Mouse (Mus musculus) heart, embryonic 11.5 days (tissue): Measurements from ENCODE around the gene St6galnac4. TPM values are rescaled to one million over a fixed set of nuclear protein-coding genes. Genes with fewer than 3 reads are reported as not detected.

Experiments
- ATAC-seq: fragments of 200-750 bp; cut with Nextera tagmentation; replicated peaks from 2 replicates; pipeline ENCODE4 v1.8.0; 2017; ENCODE audit warnings: moderate library complexity; ENCODE audit not compliant: insufficient number of reproducible peaks, low FRiP score, low TSS enrichment
- H3K27ac ChIP-seq: fragments of 300-500 bp; sonication (generic); 2 replicates; pipeline ENCODE4 v1.5.1; 2014; ENCODE audit warnings: mild to moderate bottlenecking, low read depth, low read length
- H3K27me3 ChIP-seq: fragments of 300-500 bp; sonication (generic); 2 replicates; pipeline ENCODE4 v1.6.1; 2014; ENCODE audit warnings: mild to moderate bottlenecking, low read length, mixed read lengths; ENCODE audit not compliant: control insufficient read depth, insufficient read depth
- H3K36me3 ChIP-seq: fragments of 300-500 bp; sonication (generic); 2 replicates; pipeline ENCODE4 v1.6.1; 2014; ENCODE audit warnings: mild to moderate bottlenecking, low read length, moderate library complexity, mixed read lengths; ENCODE audit not compliant: control insufficient read depth, insufficient read depth
- H3K4me1 ChIP-seq: fragments of 300-500 bp; sonication (generic); 2 replicates; pipeline ENCODE4 v1.6.1; 2014; ENCODE audit warnings: low read length; ENCODE audit not compliant: control insufficient read depth, insufficient read depth
- H3K4me2 ChIP-seq: fragments of 300-500 bp; sonication (generic); 2 replicates; pipeline ENCODE4 v1.6.1; 2014; ENCODE audit warnings: mild to moderate bottlenecking, moderate library complexity
- H3K4me3 ChIP-seq: fragments of 300-500 bp; sonication (generic); 2 replicates; pipeline ENCODE4 v1.5.1; 2014; ENCODE audit warnings: low read depth, low read length
- H3K9ac ChIP-seq: fragments of 300-500 bp; sonication (generic); 2 replicates; pipeline ENCODE4 v1.6.1; 2014; ENCODE audit warnings: mild to moderate bottlenecking, low read depth, low read length, moderate library complexity
- H3K9me3 ChIP-seq: fragments of 300-500 bp; sonication (generic); replicated peaks from 2 replicates; pipeline ENCODE4 v1.6.1; 2016; ENCODE audit warnings: low read length; ENCODE audit not compliant: control insufficient read depth
- WGBS: fragments of 180-500 bp; shearing (Covaris S2); extraction: QIAGEN DNeasy Blood & Tissue Kit; methylation state at CpG from one replicate; pipeline ENCODE4 v1.1.7; 2014; ENCODE audit not compliant: insufficient replicate concordance; 5-methylcytosine and 5-hydroxymethylcytosine counted together
- polyA plus RNA-seq: library from polyadenylated mRNA; unstranded; fragments of >200 nt; fragmentation: Nextera tagmentation; extraction: Ambion mirVana; gene quantifications from 2 replicates; pipeline ENCODE4 v1.2.1, GENCODE M21; 2014

Gene St6galnac4
- polyA plus RNA-seq, 1 experiment from 2014 or later = 32.9 TPM

- WGBS = 63% methylated on average over 11 of the region's 11 CpGs
- Histone ChIP-seq H3K9ac (no peak overlapping the region), H3K27ac (no peak overlapping the region)
Observed at GRCm38 (mm10) chr2:32589213-32589795, 2.4 kb downstream of the St6galnac4 start.

GRCm38 (mm10) chr2:32590224-32590623 is 3.3 kb downstream of the St6galnac4 start:
- Histone ChIP-seq H3K36me3 (peaks cover 15% of the 10 kb centered on the region; the same call in 1 of the 2 replicates), H3K4me2 (no peak overlapping the region), H3K9me3 (no peaks in the 10 kb centered on the region), H3K4me1 (peaks cover 21% of the 10 kb centered on the region), H3K4me3 (no peak overlapping the region), H3K9ac (no peak overlapping the region), H3K27ac (no peak overlapping the region), H3K27me3 (no peaks in the 10 kb centered on the region)
- WGBS = 82% methylated on average over 10 of the region's 10 CpGs
- no peak for ATAC-seq

More at GRCm38 (mm10) chr2:32589213-32589795, 2.4 kb downstream of the St6galnac4 start:
- Histone ChIP-seq H3K4me3 (no peak overlapping the region), H3K9me3 (no peaks in the 10 kb centered on the region), H3K4me2 (peak overlapping the region; percentile 6; the same call in 1 of the 2 replicates), H3K27me3 (no peaks in the 10 kb centered on the region), H3K36me3 (peaks cover 13% of the 10 kb centered on the region; the same call in 1 of the 2 replicates), H3K4me1 (peaks cover 21% of the 10 kb centered on the region)
- ATAC-seq = no peak

- 65% methylated on average over 6 of the region's 6 CpGs for WGBS
- Histone ChIP-seq H3K27me3 (no peaks in the 10 kb centered on the region), H3K4me1 (peaks cover 19% of the 10 kb centered on the region), H3K4me3 (no peak overlapping the region), H3K27ac (no peak overlapping the region), H3K9me3 (no peaks in the 10 kb centered on the region), H3K9ac (no peak overlapping the region), H3K36me3 (peaks cover 21% of the 10 kb centered on the region; the same call in 1 of the 2 replicates), H3K4me2 (no peak overlapping the region)
- no peak for ATAC-seq
Observed at GRCm38 (mm10) chr2:32591249-32591648, 4.4 kb downstream of the St6galnac4 start.

GRCm38 (mm10) chr2:32596725-32597124 is 9.8 kb downstream of the St6galnac4 start:
- H3K27me3 ChIP-seq = no peaks in the 10 kb centered on the region
- H3K4me2 ChIP-seq = no peak overlapping the region
- 91% methylated on average over 13 of the region's 13 CpGs for WGBS
- no peak for ATAC-seq
- H3K27ac ChIP-seq = no peak overlapping the region
- no peaks in the 10 kb centered on the region for H3K9me3 ChIP-seq
- H3K4me1 ChIP-seq = 0 out of 2 replicates have a peak, but pooled peaks cover 3% of the 10 kb centered on the region
- H3K4me3 ChIP-seq = no peak overlapping the region
- peaks cover 21% of the 10 kb centered on the region for H3K36me3 ChIP-seq
- no peak overlapping the region for H3K9ac ChIP-seq

- 84% methylated on average over 5 of the region's 5 CpGs for WGBS
- Histone ChIP-seq H3K9me3 (no peaks in the 10 kb centered on the region), H3K36me3 (peaks cover 21% of the 10 kb centered on the region), H3K4me3 (no peak overlapping the region), H3K27ac (no peak overlapping the region), H3K4me1 (0 out of 2 replicates have a peak, but pooled peaks cover 7% of the 10 kb centered on the region), H3K27me3 (no peaks in the 10 kb centered on the region), H3K9ac (no peak overlapping the region), H3K4me2 (no peak overlapping the region)
- no peak for ATAC-seq
Observed at GRCm38 (mm10) chr2:32597248-32597647, 10.4 kb downstream of the St6galnac4 start.

GRCm38 (mm10) chr2:32597699-32598098 is 10.8 kb downstream of the St6galnac4 start:
- H3K36me3 ChIP-seq = peaks cover 21% of the 10 kb centered on the region
- H3K9me3 ChIP-seq = no peaks in the 10 kb centered on the region
- WGBS = 80% methylated on average over 5 of the region's 5 CpGs
- ATAC-seq = no peak
- H3K27me3 ChIP-seq = no peaks in the 10 kb centered on the region
- H3K9ac ChIP-seq = no peak overlapping the region
- H3K4me2 ChIP-seq = no peak overlapping the region
- no peak overlapping the region for H3K27ac ChIP-seq
- H3K4me3 ChIP-seq = no peak overlapping the region
- H3K4me1 ChIP-seq = 0 out of 2 replicates have a peak, but pooled peaks cover 8% of the 10 kb centered on the region

GRCm38 (mm10) chr2:32598506-32598905 is 11.6 kb downstream of the St6galnac4 start:
- WGBS = 84% methylated on average over 8 of the region's 8 CpGs
- H3K9ac ChIP-seq = no peak overlapping the region
- no peak overlapping the region for H3K27ac ChIP-seq
- H3K36me3 ChIP-seq = peaks cover 20% of the 10 kb centered on the region
- peaks cover 8% of the 10 kb centered on the region; the same call in 1 of the 2 replicates for H3K4me1 ChIP-seq
- H3K27me3 ChIP-seq = no peaks in the 10 kb centered on the region
- ATAC-seq = no peak
- no peaks in the 10 kb centered on the region for H3K9me3 ChIP-seq
- no peak overlapping the region for H3K4me2 ChIP-seq
- no peak overlapping the region for H3K4me3 ChIP-seq

GRCm38 (mm10) chr2:32599409-32599808 is 12.5 kb downstream of the St6galnac4 start, which contains the start of gene St6galnac6:
TSS of gene St6galnac6 (plus strand) at chr2:32599709.
- H3K4me2 ChIP-seq = no peak within 1 kb of the TSS
- no peak within 1 kb of the TSS for H3K9ac ChIP-seq
- H3K36me3 ChIP-seq = peaks cover 15% of the 10 kb centered on the region
- no peak within 1 kb of the TSS for H3K27ac ChIP-seq
- no peaks in the 10 kb centered on the region for H3K27me3 ChIP-seq
- 82% methylated on average over 3 of the region's 3 CpGs for WGBS
- ATAC-seq = no peak
- H3K9me3 ChIP-seq = no peaks in the 10 kb centered on the region
- H3K4me3 ChIP-seq = no peak within 1 kb of the TSS
- H3K4me1 ChIP-seq = peaks cover 8% of the 10 kb centered on the region; the same call in 1 of the 2 replicates
